Mouse (Mus musculus): Measurements from ENCODE around the gene Gm10491. TPM values are rescaled to one million over a fixed set of nuclear protein-coding genes. Genes with fewer than 3 reads are reported as not detected.
A peak's percentile ranks its signal among the peaks of the same experiment; 100 is the strongest.

The Gm10491 gene
- total RNA-seq (2014; rRNA removed) (not detected in 2 replicates), polyA plus RNA-seq (2015; fragmentation: Nextera tagmentation; extraction: Ambion mirVana) (not detected in 2 replicates)

GRCm38 (mm10) chrX:7907735-7908134 lies at the start of gene Gm10491:
Gene Gm10491 (minus strand): TSS chrX:7907835.
- no peak for ATAC-seq (ENCODE audit: low FRiP score)

GRCm38 (mm10) chrX:7950091-7950490 lies 42.5 kb upstream of the Gm10491 start:
- no peak overlapping the region for H3K4me2 ChIP-seq (ENCODE audit: low read depth, low read length, poor library complexity, severe bottlenecking)
- 89% methylated on average over 7 of the region's 7 CpGs for WGBS
- H3K9ac ChIP-seq (replicated peaks; ENCODE audit: low read length, poor library complexity, severe bottlenecking): no peak overlapping the region
- no peaks in the 10 kb centered on the region for H3K27me3 ChIP-seq (ENCODE audit: insufficient read depth, low read length)
- H3K27ac ChIP-seq (ENCODE audit: low read depth, low read length): no peak overlapping the region
- no peak for ATAC-seq (ENCODE audit: low FRiP score)
- no peak overlapping the region for H3K4me3 ChIP-seq (ENCODE audit: low read depth, low read length)
- no peak for TF ChIP-seq CTCF (IDR thresholded peaks at IDR 0.05)
- no peaks in the 10 kb centered on the region for H3K4me1 ChIP-seq (ENCODE audit: insufficient read depth, low read length)
- DNase-seq (ENCODE audit: low spot score): no peak
- H3K9me3 ChIP-seq (ENCODE audit: low read length): no peaks in the 10 kb centered on the region
- H3K36me3 ChIP-seq (ENCODE audit: insufficient read depth, low read length): no peaks in the 10 kb centered on the region

More at GRCm38 (mm10) chrX:7907735-7908134, at the start of gene Gm10491:
- Histone ChIP-seq H3K9ac (replicated peaks; ENCODE audit: low read length, poor library complexity, severe bottlenecking) (no peak within 1 kb of the TSS), H3K36me3 (ENCODE audit: insufficient read depth, low read length) (no peaks in the 10 kb centered on the region), H3K4me1 (ENCODE audit: insufficient read depth, low read length) (no peaks in the 10 kb centered on the region), H3K4me3 (ENCODE audit: low read depth, low read length) (no peak within 1 kb of the TSS), H3K4me2 (ENCODE audit: low read depth, low read length, poor library complexity, severe bottlenecking) (no peak within 1 kb of the TSS), H3K27ac (ENCODE audit: low read depth, low read length) (no peak within 1 kb of the TSS), H3K27me3 (ENCODE audit: insufficient read depth, low read length) (no peaks in the 10 kb centered on the region), H3K9me3 (ENCODE audit: low read length) (no peaks in the 10 kb centered on the region)
- 91% methylated on average over 5 of the region's 5 CpGs for WGBS
- DNase-seq (ENCODE audit: low spot score): no peak
- no peak for TF ChIP-seq CTCF (IDR thresholded peaks at IDR 0.05)

- Histone ChIP-seq H3K9me3 (ENCODE audit: low read length) (no peaks in the 10 kb centered on the region), H3K4me2 (ENCODE audit: low read depth, low read length, poor library complexity, severe bottlenecking) (peak overlapping the region; percentile 36), H3K4me3 (ENCODE audit: low read depth, low read length) (peak overlapping the region; percentile 43), H3K27me3 (ENCODE audit: insufficient read depth, low read length) (no peaks in the 10 kb centered on the region), H3K4me1 (ENCODE audit: insufficient read depth, low read length) (no peaks in the 10 kb centered on the region), H3K9ac (replicated peaks; ENCODE audit: low read length, poor library complexity, severe bottlenecking) (no peak overlapping the region), H3K36me3 (ENCODE audit: insufficient read depth, low read length) (no peaks in the 10 kb centered on the region), H3K27ac (ENCODE audit: low read depth, low read length) (peak overlapping the region; percentile 65)
- DNase-seq (ENCODE audit: low spot score) (peak; percentile 96), ATAC-seq (ENCODE audit: low FRiP score) (peak; percentile 96)
- TF ChIP-seq CTCF (IDR thresholded peaks at IDR 0.05): no peak
- WGBS: 28% methylated on average over 38 of the region's 38 CpGs
These were observed 40.4 kb upstream of the Gm10491 start for GRCm38 (mm10) chrX:7947900-7948492.

- WGBS: 22% methylated on average over 36 of the region's 37 CpGs
- peak; percentile 1 for DNase-seq (ENCODE audit: low spot score)
These were observed 39.7 kb upstream of the Gm10491 start, which contains the start of gene Hdac6 for GRCm38 (mm10) chrX:7947108-7947899. Gene Hdac6 (minus strand): TSS chrX:7947889.

GRCm38 (mm10) chrX:7945618-7946017 lies 38.0 kb upstream of the Gm10491 start:
- no peaks in the 10 kb centered on the region for H3K9me3 ChIP-seq (ENCODE audit: low read length)
- WGBS: 75% methylated on average over 8 of the region's 8 CpGs
- H3K4me2 ChIP-seq (ENCODE audit: low read depth, low read length, poor library complexity, severe bottlenecking): no peak overlapping the region
- no peak for TF ChIP-seq CTCF (IDR thresholded peaks at IDR 0.05)
- H3K27me3 ChIP-seq (ENCODE audit: insufficient read depth, low read length): no peaks in the 10 kb centered on the region
- H3K36me3 ChIP-seq (ENCODE audit: insufficient read depth, low read length): 0 out of 2 replicates have a peak, but pooled peaks cover 2% of the 10 kb centered on the region
- no peak for ATAC-seq (ENCODE audit: low FRiP score)
- no peak overlapping the region for H3K27ac ChIP-seq (ENCODE audit: low read depth, low read length)
- no peak for DNase-seq (ENCODE audit: low spot score)
- H3K4me1 ChIP-seq (ENCODE audit: insufficient read depth, low read length): no peaks in the 10 kb centered on the region
- H3K9ac ChIP-seq (replicated peaks; ENCODE audit: low read length, poor library complexity, severe bottlenecking): no peak overlapping the region
- no peak overlapping the region for H3K4me3 ChIP-seq (ENCODE audit: low read depth, low read length)

More at GRCm38 (mm10) chrX:7947108-7947899, 39.7 kb upstream of the Gm10491 start, which contains the start of gene Hdac6:
- ATAC-seq (ENCODE audit: low FRiP score): peak; percentile 35; the same call in 1 of the 2 replicates
- Histone ChIP-seq H3K9me3 (ENCODE audit: low read length) (no peaks in the 10 kb centered on the region), H3K27ac (ENCODE audit: low read depth, low read length) (peak within 1 kb of the TSS; percentile 71), H3K36me3 (ENCODE audit: insufficient read depth, low read length) (0 out of 2 replicates have a peak, but pooled peaks cover 2% of the 10 kb centered on the region), H3K27me3 (ENCODE audit: insufficient read depth, low read length) (no peaks in the 10 kb centered on the region), H3K4me3 (ENCODE audit: low read depth, low read length) (peak within 1 kb of the TSS; percentile 43), H3K9ac (replicated peaks; ENCODE audit: low read length, poor library complexity, severe bottlenecking) (peak within 1 kb of the TSS; percentile 54), H3K4me2 (ENCODE audit: low read depth, low read length, poor library complexity, severe bottlenecking) (peak within 1 kb of the TSS; percentile 54), H3K4me1 (ENCODE audit: insufficient read depth, low read length) (no peaks in the 10 kb centered on the region)
- TF ChIP-seq CTCF (IDR thresholded peaks at IDR 0.05): no peak

- Histone ChIP-seq H3K9me3 (ENCODE audit: low read length) (no peaks in the 10 kb centered on the region), H3K27ac (ENCODE audit: low read depth, low read length) (no peak overlapping the region), H3K36me3 (ENCODE audit: insufficient read depth, low read length) (peaks cover 11% of the 10 kb centered on the region; the same call in 1 of the 2 replicates), H3K4me2 (ENCODE audit: low read depth, low read length, poor library complexity, severe bottlenecking) (no peak overlapping the region), H3K4me1 (ENCODE audit: insufficient read depth, low read length) (no peaks in the 10 kb centered on the region), H3K9ac (replicated peaks; ENCODE audit: low read length, poor library complexity, severe bottlenecking) (no peak overlapping the region), H3K27me3 (ENCODE audit: insufficient read depth, low read length) (no peaks in the 10 kb centered on the region), H3K4me3 (ENCODE audit: low read depth, low read length) (no peak overlapping the region)
- DNase-seq (ENCODE audit: low spot score): no peak
- WGBS: 97% methylated on average over 6 of the region's 6 CpGs
- TF ChIP-seq CTCF (IDR thresholded peaks at IDR 0.05): no peak
- no peak for ATAC-seq (ENCODE audit: low FRiP score)
These were observed 30.0 kb upstream of the Gm10491 start for GRCm38 (mm10) chrX:7937667-7938066.

Data from midbrain, postnatal 0 days (tissue).